Mouse (Mus musculus) limb, embryonic 14.5 days (tissue): Measurements from ENCODE around the gene Med13l. TPM values are rescaled to one million over a fixed set of nuclear protein-coding genes. Genes with fewer than 3 reads are reported as not detected.

Experiments used
- ATAC-seq: fragments of 200-750 bp; cut with Nextera tagmentation; 2 replicates; pipeline ENCODE4 v1.8.0; 2017; ENCODE audit warnings: low read depth, moderate number of reproducible peaks, moderate TSS enrichment; ENCODE audit not compliant: low FRiP score
- DNase-seq: peaks from one replicate; pipeline ENCODE4 v3.0.0-alpha.2; 2015; ENCODE audit warnings: low spot score
- H3K27ac ChIP-seq: fragments of 300-500 bp; sonication (generic); replicated peaks from 2 replicates; pipeline ENCODE4 v1.5.1; 2014; ENCODE audit warnings: low read depth, mild to moderate bottlenecking, low read length, moderate library complexity, mixed read lengths
- H3K27me3 ChIP-seq: fragments of 300-500 bp; sonication (generic); 2 replicates; pipeline ENCODE4 v1.6.1; 2014; ENCODE audit warnings: low read length, mixed read lengths; ENCODE audit not compliant: control insufficient read depth, insufficient read depth
- H3K36me3 ChIP-seq: fragments of 300-500 bp; sonication (generic); 2 replicates; pipeline ENCODE4 v1.6.1; 2014; ENCODE audit warnings: mild to moderate bottlenecking, low read length, moderate library complexity, mixed read lengths; ENCODE audit not compliant: control insufficient read depth, insufficient read depth
- H3K4me1 ChIP-seq: fragments of 300-500 bp; sonication (generic); 2 replicates; pipeline ENCODE4 v1.6.1; 2014; ENCODE audit warnings: antibody characterized with exemption, low read length, mixed read lengths; ENCODE audit not compliant: control insufficient read depth, insufficient read depth
- H3K4me2 ChIP-seq: fragments of 300-500 bp; sonication (generic); replicated peaks from 2 replicates; pipeline ENCODE4 v1.6.1; 2014; ENCODE audit warnings: low read depth, mild to moderate bottlenecking, low read length, moderate library complexity; ENCODE audit not compliant: severe bottlenecking
- H3K4me3 ChIP-seq: fragments of 300-500 bp; sonication (generic); replicated peaks from 2 replicates; pipeline ENCODE4 v1.5.1; 2014; ENCODE audit warnings: low read length
- H3K9ac ChIP-seq: fragments of 300-500 bp; sonication (generic); 2 replicates; pipeline ENCODE4 v1.6.1; 2014; ENCODE audit warnings: mild to moderate bottlenecking, low read depth, low read length, moderate library complexity; ENCODE audit not compliant: severe bottlenecking
- H3K9me3 ChIP-seq: fragments of 300-500 bp; sonication (generic); 2 replicates; pipeline ENCODE4 v1.6.1; 2016; ENCODE audit warnings: low read length; ENCODE audit not compliant: control insufficient read depth
- POLR2A ChIP-seq: fragments of 200-500 bp; IDR thresholded peaks from 2 replicates; pipeline ENCODE4 v1.8.0; 2012; ENCODE audit warnings: inconsistent platforms, mild to moderate bottlenecking, moderate library complexity, borderline replicate concordance; ENCODE audit not compliant: insufficient read depth, insufficient read length; ENCODE audit errors: extremely low read depth
- WGBS: fragments of 180-500 bp; shearing (Covaris S2); extraction: QIAGEN DNeasy Blood & Tissue Kit; methylation state at CpG from one replicate; pipeline ENCODE4 v1.1.7; 2014; 5-methylcytosine and 5-hydroxymethylcytosine counted together
- polyA plus RNA-seq, 2 experiments: library from polyadenylated mRNA; depleted of rRNA in 1 of 2; stranded (reverse) in 1 of 2; unstranded in 1 of 2; fragments of >200 nt; fragmentation: Nextera tagmentation in 1 of 2; extraction: Ambion mirVana in 1 of 2; gene quantifications; 2 replicates each; pipeline versions ENCODE4 v1.2.1 to v1.2.3; 2012 to 2014

Gene Med13l
- polyA plus RNA-seq, 2 experiments = 17.8 to 19.8 TPM

DNA sequence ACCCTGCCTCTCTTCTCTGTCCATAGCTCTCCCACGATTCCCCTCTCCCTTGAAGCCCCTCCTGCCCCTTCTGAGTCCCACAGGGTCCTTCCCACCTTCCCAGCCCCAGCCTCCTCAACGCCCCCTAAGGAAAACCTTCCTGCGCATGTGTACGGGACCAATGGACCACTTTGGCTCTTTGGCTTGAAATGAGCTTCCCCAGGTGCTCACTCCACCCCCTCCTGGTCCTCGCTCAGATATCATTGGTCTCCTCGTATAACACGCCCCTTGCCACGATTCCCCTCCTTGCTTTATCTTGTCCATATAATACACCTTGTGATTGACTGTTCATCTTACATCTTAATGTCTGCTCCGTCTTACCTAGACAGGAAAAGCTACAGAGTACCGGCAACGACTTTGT is 237.3 kb downstream of the Med13l start:
- Histone ChIP-seq H3K4me2 (no peak overlapping the region), H3K4me3 (no peak overlapping the region), H3K9me3 (no peaks in the 10 kb centered on the region), H3K27me3 (no peaks in the 10 kb centered on the region), H3K27ac (no peak overlapping the region), H3K4me1 (no peaks in the 10 kb centered on the region), H3K36me3 (no peaks in the 10 kb centered on the region), H3K9ac (no peak overlapping the region)
- ATAC-seq (no peak), DNase-seq (no peak)
- TF ChIP-seq POLR2A = no peak
- WGBS = 92% methylated on average over 11 of the region's 11 CpGs

DNA sequence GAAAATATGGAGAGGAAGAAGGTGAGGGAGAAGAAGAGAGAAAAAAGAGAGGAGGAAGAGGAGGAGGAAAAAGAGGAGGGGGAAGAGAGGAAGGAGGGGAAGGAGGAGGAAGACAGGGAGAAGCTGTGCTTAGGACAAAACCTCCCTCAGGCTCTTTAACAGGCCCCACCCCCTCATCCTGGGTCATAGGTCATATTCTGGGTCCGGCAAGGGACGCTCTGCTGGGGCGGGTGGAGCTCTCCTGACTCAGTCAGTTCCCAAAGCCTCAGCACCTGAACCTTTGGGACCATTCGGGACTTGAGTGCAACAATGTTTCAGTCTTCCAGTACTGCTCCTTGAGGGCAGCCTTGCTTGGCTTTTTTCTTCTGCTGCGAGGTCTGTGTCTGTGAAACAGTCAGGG is 241.1 kb downstream of the Med13l start:
- Histone ChIP-seq H3K4me1 (no peaks in the 10 kb centered on the region), H3K27me3 (no peaks in the 10 kb centered on the region), H3K9ac (no peak overlapping the region), H3K36me3 (no peaks in the 10 kb centered on the region), H3K27ac (no peak overlapping the region), H3K9me3 (no peaks in the 10 kb centered on the region), H3K4me3 (no peak overlapping the region), H3K4me2 (no peak overlapping the region)
- WGBS = 32% methylated on average over 5 of the region's 5 CpGs
- no peak for TF ChIP-seq POLR2A
- DNase-seq (no peak), ATAC-seq (no peak)

DNA sequence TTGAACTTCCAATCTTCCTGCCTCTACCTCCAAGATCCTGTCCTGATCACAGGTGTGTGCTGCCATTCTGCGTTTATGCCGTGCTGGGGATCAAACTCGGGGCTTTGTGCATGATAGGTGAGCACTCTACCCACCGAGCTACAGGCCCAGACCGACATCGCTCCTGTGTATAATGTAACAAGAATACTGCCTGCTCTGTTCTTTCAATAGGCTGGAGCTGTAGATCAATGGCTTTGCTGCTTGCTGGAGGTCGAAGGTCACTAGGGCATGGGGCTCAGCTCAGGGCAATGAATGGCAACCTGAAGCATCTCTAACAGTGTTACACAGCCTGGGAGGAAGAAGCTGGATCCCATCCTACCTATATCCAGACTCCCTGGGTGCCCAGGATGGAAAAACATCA is 241.6 kb downstream of the Med13l start:
- DNase-seq = no peak
- no peaks in the 10 kb centered on the region for H3K4me1 ChIP-seq
- no peaks in the 10 kb centered on the region for H3K9me3 ChIP-seq
- H3K36me3 ChIP-seq = no peaks in the 10 kb centered on the region
- H3K4me2 ChIP-seq = no peak overlapping the region
- no peak overlapping the region for H3K9ac ChIP-seq
- no peak overlapping the region for H3K27ac ChIP-seq
- ATAC-seq = no peak
- no peak for TF ChIP-seq POLR2A
- H3K4me3 ChIP-seq = no peak overlapping the region
- no peaks in the 10 kb centered on the region for H3K27me3 ChIP-seq
- WGBS = 88% methylated on average over 7 of the region's 7 CpGs

DNA sequence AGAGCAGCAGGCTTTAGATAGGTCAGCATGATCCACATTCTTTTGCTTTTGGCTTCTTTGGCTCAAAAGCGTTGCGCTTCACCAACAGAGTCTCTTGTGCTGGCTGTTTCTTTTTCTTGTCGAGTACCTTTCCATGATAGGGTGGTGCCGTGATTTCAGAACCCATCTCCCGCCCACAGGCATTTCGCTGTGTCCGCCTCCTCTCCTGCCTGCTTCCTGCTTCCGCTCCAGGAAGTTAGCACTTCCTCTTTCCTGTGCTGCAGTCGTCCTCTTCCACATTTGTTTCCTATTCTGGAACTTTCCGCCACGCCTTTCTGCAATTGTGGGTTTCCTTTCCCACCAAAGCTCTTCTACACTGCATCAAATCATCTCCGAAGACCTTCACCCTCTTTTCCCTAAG is 248.5 kb downstream of the Med13l start:
- DNase-seq (no peak), ATAC-seq (no peak)
- no peak for TF ChIP-seq POLR2A
- no peak overlapping the region for H3K4me3 ChIP-seq
- no peak overlapping the region for H3K27ac ChIP-seq
- H3K4me1 ChIP-seq = no peaks in the 10 kb centered on the region
- no peaks in the 10 kb centered on the region for H3K27me3 ChIP-seq
- H3K9ac ChIP-seq = no peak overlapping the region
- no peaks in the 10 kb centered on the region for H3K36me3 ChIP-seq
- no peak overlapping the region for H3K4me2 ChIP-seq
- WGBS = 86% methylated on average over 12 of the region's 12 CpGs
- no peaks in the 10 kb centered on the region for H3K9me3 ChIP-seq

DNA sequence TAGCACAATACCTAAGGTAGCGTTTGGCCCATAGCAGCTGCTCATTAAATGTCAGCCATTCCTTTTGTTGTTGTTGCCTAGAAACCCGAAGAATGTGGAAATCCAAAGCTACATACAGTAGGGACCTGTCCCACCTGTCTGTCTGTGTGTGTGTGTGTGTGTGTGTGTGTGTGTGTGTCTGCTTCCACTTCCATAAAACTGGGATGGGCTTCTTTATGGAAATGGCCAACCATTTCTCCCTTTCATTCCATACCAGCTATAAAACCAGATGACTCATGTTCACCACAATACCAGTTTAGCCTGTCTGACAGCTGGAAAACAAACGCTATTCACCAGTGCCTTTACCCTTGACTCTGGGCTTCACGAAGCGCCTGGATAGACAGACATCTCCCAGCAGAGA is 249.1 kb downstream of the Med13l start:
- ATAC-seq (peak; percentile 38; the same call in 1 of the 2 replicates), DNase-seq (no peak)
- H3K4me3 ChIP-seq = no peak overlapping the region
- no peak overlapping the region for H3K4me2 ChIP-seq
- no peaks in the 10 kb centered on the region for H3K36me3 ChIP-seq
- no peaks in the 10 kb centered on the region for H3K4me1 ChIP-seq
- H3K27me3 ChIP-seq = no peaks in the 10 kb centered on the region
- H3K9ac ChIP-seq = no peak overlapping the region
- H3K9me3 ChIP-seq = no peaks in the 10 kb centered on the region
- no peak overlapping the region for H3K27ac ChIP-seq
- 64% methylated on average over 5 of the region's 5 CpGs for WGBS
- no peak for TF ChIP-seq POLR2A

DNA sequence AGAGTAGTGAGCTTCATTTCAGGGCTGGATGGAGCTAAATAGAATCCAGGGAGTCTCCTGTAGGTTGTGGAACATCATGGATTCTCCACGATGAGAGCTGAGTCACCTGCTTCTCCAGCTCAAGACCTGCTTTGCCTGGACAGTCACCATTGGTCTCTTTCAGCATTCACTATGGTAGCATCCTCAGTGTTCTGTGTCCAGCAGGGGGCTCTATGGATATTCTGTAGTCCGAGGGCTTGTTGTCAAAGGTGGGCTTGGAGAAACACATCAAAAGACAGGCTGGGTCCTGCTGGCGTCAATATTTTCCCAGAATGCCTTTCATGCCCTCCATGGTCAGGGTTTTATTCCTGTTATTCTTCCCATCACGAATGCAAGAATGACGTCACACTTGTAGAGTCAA is 251.2 kb downstream of the Med13l start:
- H3K9me3 ChIP-seq = no peaks in the 10 kb centered on the region
- 52% methylated on average over 5 of the region's 5 CpGs for WGBS
- no peak overlapping the region for H3K4me3 ChIP-seq
- no peak for TF ChIP-seq POLR2A
- H3K27me3 ChIP-seq = no peaks in the 10 kb centered on the region
- no peak overlapping the region for H3K27ac ChIP-seq
- DNase-seq (no peak), ATAC-seq (no peak)
- H3K9ac ChIP-seq = no peak overlapping the region
- no peaks in the 10 kb centered on the region for H3K36me3 ChIP-seq
- H3K4me2 ChIP-seq = no peak overlapping the region
- H3K4me1 ChIP-seq = no peaks in the 10 kb centered on the region
